9 mouse cellular contexts compared by ENCODE assay signal in the genomic region with DNA sequence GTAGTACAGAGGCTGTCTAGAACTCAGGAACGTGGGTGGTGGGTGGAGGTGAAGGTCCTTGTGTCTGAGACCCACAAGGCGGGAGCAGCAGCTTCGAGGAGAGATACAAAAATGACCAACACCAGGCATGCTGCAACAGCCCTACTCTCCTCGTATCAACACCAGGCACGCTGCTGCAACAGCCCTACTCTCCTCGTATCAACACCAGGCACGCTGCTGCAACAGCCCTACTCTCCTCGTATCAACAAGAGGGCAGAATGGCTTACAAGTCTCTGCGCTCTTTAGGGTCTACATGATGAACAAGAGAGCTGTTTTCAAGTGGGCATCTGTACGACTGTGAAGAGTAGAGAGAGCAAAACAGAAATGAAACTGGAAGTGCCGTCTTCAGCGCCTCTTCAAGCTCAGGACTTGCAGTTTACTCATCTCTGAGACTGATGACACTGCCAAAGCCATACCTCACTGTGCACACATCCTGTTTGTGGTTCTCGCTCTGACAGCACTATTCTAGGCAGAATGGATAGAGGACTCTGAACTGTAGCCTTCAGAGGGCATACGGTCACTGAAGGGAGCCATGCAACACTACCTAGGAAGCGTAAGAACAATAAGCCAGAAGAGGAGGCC.
A peak's percentile ranks its signal among the peaks of the same experiment; 100 is the strongest.
DNase-seq lines count a peak whose midpoint lies in the region; ATAC-seq and TF ChIP-seq lines count a peak whose summit lies in the region.
"Had no signal": no experiment of that assay in that cellular context is flagged by ENCODE, and none has a peak within 500 bp of the region (broad histone marks: within the 10 kb centered on the region; RNA-seq: fewer than 3 reads in every experiment).

No protein-coding gene starts in this region.

- peak; percentile 38 for ATAC-seq in Patski
- ATAC-seq in liver, embryonic 11.5 days (replicated peaks; ENCODE audit: low FRiP score) = peak; percentile 88

- H3K9me3 ChIP-seq in liver, embryonic 11.5 days (ENCODE audit: control insufficient read depth, low read length) = no peaks in the 10 kb centered on the region

- POLR2A ChIA-PET in Patski (lab: Charles Lee) = interaction anchor here (0.5 to 1.0 kb wide), 2 partner anchors 94 to 662 kb away, joined by 3 to 4 read pairs; no protein-coding TSS in a partner anchor

- CTCF ChIA-PET in Patski (lab: Charles Lee) = interaction anchor here (0.8 to 1.4 kb wide), 4 partner anchors 8 to 113 kb away, joined by 3 to 4 read pairs (median 3); no protein-coding TSS in a partner anchor

- H3K36me3 ChIP-seq in liver, embryonic 11.5 days (ENCODE audit: control insufficient read depth, insufficient read depth, low read length) = no peaks in the 10 kb centered on the region

- H3K27ac ChIP-seq in liver, embryonic 11.5 days (ENCODE audit: low read depth, low read length) = peak overlapping the region; percentile 76

- H3K4me2 ChIP-seq in liver, embryonic 11.5 days = peak overlapping the region; percentile 54

- no peak overlapping the region for H3K4me3 ChIP-seq in liver, embryonic 11.5 days (ENCODE audit: low read depth, low read length)

- WGBS in liver, embryonic 11.5 days = 47% methylated on average over 15 of the region's 15 CpGs

- H3K4me1 ChIP-seq in liver, embryonic 11.5 days (replicated peaks; ENCODE audit: control insufficient read depth, insufficient read depth, low read length) = peaks cover 14% of the 10 kb centered on the region

- H3K9ac ChIP-seq in liver, embryonic 11.5 days (ENCODE audit: low read depth, low read length) = no peak overlapping the region; the same call in 1 of the 2 replicates

- DNase-seq in A20 (ENCODE audit: low read depth, low spot score) (peak; percentile 89), Patski (ENCODE audit: low read depth, low spot score) (no peak)
- no peak for DNase-seq in liver, embryonic 11.5 days (ENCODE audit: low spot score)
- DNase-seq in spleen, adult 12 weeks (ENCODE audit: low spot score) = peak; percentile 17
- DNase-seq in cerebellum, postnatal 10 days = no peak
- DNase-seq in testis, postnatal 14 days (ENCODE audit: low spot score) = no peak
- DNase-seq in frontal cortex, postnatal 14 days (ENCODE audit: low spot score in 2 of 2) = no peak
- DNase-seq: cerebellum, postnatal 36 days; kidney, adult 18-20 months had no signal

- in situ Hi-C loops in Patski (cut with MboI; ENCODE audit: low pct_unique_long_range_greater_than_20kb) = loop anchor here (10.0 to 25.0 kb wide), 3 partner anchors 92 to 590 kb away; a partner anchor contains a TSS

- TF ChIP-seq CTCF in Patski (IDR thresholded peaks at IDR 0.05) = no peak

- no peaks in the 10 kb centered on the region for H3K27me3 ChIP-seq in Patski
- H3K27me3 ChIP-seq in liver, embryonic 11.5 days (replicated peaks; ENCODE audit: control insufficient read depth, insufficient read depth, low read length) = no peaks in the 10 kb centered on the region

Comparison
In these comparisons a context has a peak if more than half of its experiments do, and no peak if none do; other contexts are left out.
1. DNase-seq: peak in A20 (single experiment) and spleen, adult 12 weeks (single experiment); none in Patski (single experiment), liver, embryonic 11.5 days (single experiment), cerebellum, postnatal 10 days (0 of 2), testis, postnatal 14 days (single experiment) and frontal cortex, postnatal 14 days (0 of 2).